Mouse (Mus musculus) lung, embryonic 15.5 days (tissue): ENCODE measurements around the gene Nfatc2ip. TPM values are rescaled to one million over a fixed set of nuclear protein-coding genes. Genes with fewer than 3 reads are reported as not detected.
A peak's percentile ranks its signal among the peaks of the same experiment; 100 is the strongest.

ENCODE experiments used
- ATAC-seq: fragments of 200-750 bp; cut with Nextera tagmentation; 2 replicates; pipeline ENCODE4 v1.8.0; 2017; ENCODE audit warnings: moderate number of reproducible peaks, borderline replicate concordance; ENCODE audit not compliant: low FRiP score, low TSS enrichment; ENCODE audit errors: extremely low read depth
- H3K27ac ChIP-seq: fragments of 300-500 bp; sonication (generic); 2 replicates; pipeline ENCODE4 v1.5.1; 2015; ENCODE audit warnings: moderate library complexity, mild to moderate bottlenecking, inconsistent platforms
- H3K27me3 ChIP-seq: fragments of 300-500 bp; sonication (generic); 2 replicates; pipeline ENCODE4 v1.6.1; 2015; ENCODE audit warnings: inconsistent platforms
- H3K36me3 ChIP-seq: fragments of 300-500 bp; sonication (generic); 2 replicates; pipeline ENCODE4 v1.6.1; 2015; ENCODE audit warnings: inconsistent platforms
- H3K4me1 ChIP-seq: fragments of 300-500 bp; sonication (generic); 2 replicates; pipeline ENCODE4 v1.6.1; 2015; ENCODE audit warnings: inconsistent platforms
- H3K4me2 ChIP-seq: fragments of 300-500 bp; sonication (generic); 2 replicates; pipeline ENCODE4 v1.6.1; 2015; ENCODE audit warnings: inconsistent platforms, mild to moderate bottlenecking, moderate library complexity
- H3K4me3 ChIP-seq: fragments of 300-500 bp; sonication (generic); 2 replicates; pipeline ENCODE4 v1.5.1; 2015; ENCODE audit warnings: mild to moderate bottlenecking, inconsistent platforms
- H3K9ac ChIP-seq: fragments of 300-500 bp; sonication (generic); 2 replicates; pipeline ENCODE4 v1.6.1; 2015; ENCODE audit warnings: inconsistent platforms
- H3K9me3 ChIP-seq: fragments of 300-500 bp; sonication (generic); 2 replicates; pipeline ENCODE4 v1.6.1; 2016; ENCODE audit warnings: inconsistent platforms
- whole genome bisulfite sequencing: fragments of 180-500 bp; shearing (Covaris S2); methylation state at CpG from one replicate; pipeline ENCODE4 v1.1.7; 2015; 5-methylcytosine and 5-hydroxymethylcytosine counted together
- polyA plus RNA-seq: library from polyadenylated mRNA; unstranded; fragments of >200 nt; fragmentation: Nextera tagmentation; extraction: Ambion mirVana; gene quantifications from 2 replicates; pipeline ENCODE4 v1.2.1, GENCODE M21; 2015

Gene Nfatc2ip
- polyA plus RNA-seq, 1 experiment from 2014 or later: 3.3 TPM

GRCm38 (mm10) chr7:126428631-126429502, 32.3 kb upstream of the Nfatc2ip start, which contains the start of gene Rabep2:
TSS of gene Rabep2 (plus strand) at chr7:126428759.
- Histone ChIP-seq H3K9ac (peak within 1 kb of the TSS; percentile 83), H3K9me3 (no peaks in the 10 kb centered on the region), H3K4me3 (peak within 1 kb of the TSS; percentile 61), H3K36me3 (peaks cover 7% of the 10 kb centered on the region; the same call in 1 of the 2 replicates), H3K4me2 (peak within 1 kb of the TSS; percentile 88), H3K4me1 (peaks cover 20% of the 10 kb centered on the region), H3K27me3 (no peaks in the 10 kb centered on the region), H3K27ac (peak within 1 kb of the TSS; percentile 99)
- under 1% methylated on average over 76 of the region's 82 CpGs for WGBS
- ATAC-seq: peak; percentile 92

- H3K4me2 ChIP-seq: peak overlapping the region; percentile 88
- H3K4me3 ChIP-seq: peak overlapping the region; percentile 61
- H3K4me1 ChIP-seq: peaks cover 20% of the 10 kb centered on the region
- WGBS: 8% methylated on average over 4 of the region's 4 CpGs
- H3K27me3 ChIP-seq: no peaks in the 10 kb centered on the region
- peak; percentile 7 for ATAC-seq
- H3K27ac ChIP-seq: peak overlapping the region; percentile 99
- peak overlapping the region; percentile 83 for H3K9ac ChIP-seq
- peaks cover 5% of the 10 kb centered on the region; the same call in 1 of the 2 replicates for H3K36me3 ChIP-seq
- H3K9me3 ChIP-seq: no peaks in the 10 kb centered on the region
These were observed 31.6 kb upstream of the Nfatc2ip start for GRCm38 (mm10) chr7:126428154-126428553.

GRCm38 (mm10) chr7:126427323-126427860, 30.9 kb upstream of the Nfatc2ip start:
- Histone ChIP-seq H3K4me3 (0 out of 2 replicates have a peak overlapping the region, but pooled peaks have one; percentile 61), H3K9me3 (no peaks in the 10 kb centered on the region), H3K27ac (peak overlapping the region; percentile 99), H3K9ac (no peak overlapping the region), H3K4me2 (peak overlapping the region; percentile 88), H3K27me3 (no peaks in the 10 kb centered on the region), H3K4me1 (peaks cover 20% of the 10 kb centered on the region), H3K36me3 (no peaks in the 10 kb centered on the region)
- 50% methylated on average over 13 of the region's 13 CpGs for WGBS
- no peak for ATAC-seq

GRCm38 (mm10) chr7:126424161-126424560, 27.6 kb upstream of the Nfatc2ip start:
- H3K4me1 ChIP-seq: peaks cover 9% of the 10 kb centered on the region
- H3K4me3 ChIP-seq: no peak overlapping the region
- H3K27me3 ChIP-seq: no peaks in the 10 kb centered on the region
- no peak overlapping the region for H3K4me2 ChIP-seq
- H3K27ac ChIP-seq: no peak overlapping the region
- WGBS: 68% methylated on average over 6 of the region's 6 CpGs
- H3K36me3 ChIP-seq: no peaks in the 10 kb centered on the region
- no peak overlapping the region for H3K9ac ChIP-seq
- ATAC-seq: no peak
- no peaks in the 10 kb centered on the region for H3K9me3 ChIP-seq

GRCm38 (mm10) chr7:126421756-126422155, 25.2 kb upstream of the Nfatc2ip start:
- Histone ChIP-seq H3K9me3 (no peaks in the 10 kb centered on the region), H3K27me3 (no peaks in the 10 kb centered on the region), H3K4me3 (no peak overlapping the region), H3K27ac (no peak overlapping the region), H3K36me3 (no peaks in the 10 kb centered on the region), H3K9ac (no peak overlapping the region), H3K4me1 (no peaks in the 10 kb centered on the region), H3K4me2 (no peak overlapping the region)
- ATAC-seq: no peak
- WGBS: 87% methylated on average over 5 of the region's 5 CpGs

GRCm38 (mm10) chr7:126418496-126418895, 22.0 kb upstream of the Nfatc2ip start:
- 44% methylated on average over 3 of the region's 3 CpGs for WGBS

GRCm38 (mm10) chr7:126417606-126418005, 21.1 kb upstream of the Nfatc2ip start:
- H3K36me3 ChIP-seq: no peaks in the 10 kb centered on the region
- H3K4me1 ChIP-seq: no peaks in the 10 kb centered on the region
- WGBS: 81% methylated on average over 4 of the region's 4 CpGs
- no peaks in the 10 kb centered on the region for H3K27me3 ChIP-seq
- no peak overlapping the region for H3K4me2 ChIP-seq
- no peaks in the 10 kb centered on the region for H3K9me3 ChIP-seq
- no peak overlapping the region for H3K27ac ChIP-seq
- H3K4me3 ChIP-seq: no peak overlapping the region
- H3K9ac ChIP-seq: no peak overlapping the region
- ATAC-seq: no peak

More at GRCm38 (mm10) chr7:126418496-126418895, 22.0 kb upstream of the Nfatc2ip start:
- no peak for ATAC-seq
- H3K27ac ChIP-seq: no peak overlapping the region
- H3K27me3 ChIP-seq: no peaks in the 10 kb centered on the region
- no peak overlapping the region for H3K9ac ChIP-seq
- no peaks in the 10 kb centered on the region for H3K36me3 ChIP-seq
- no peaks in the 10 kb centered on the region for H3K4me1 ChIP-seq
- no peak overlapping the region for H3K4me3 ChIP-seq
- no peak overlapping the region for H3K4me2 ChIP-seq
- no peaks in the 10 kb centered on the region for H3K9me3 ChIP-seq

GRCm38 (mm10) chr7:126417045-126417444, 20.5 kb upstream of the Nfatc2ip start:
- Histone ChIP-seq H3K36me3 (no peaks in the 10 kb centered on the region), H3K9me3 (no peaks in the 10 kb centered on the region), H3K4me2 (no peak overlapping the region), H3K4me3 (no peak overlapping the region), H3K4me1 (no peaks in the 10 kb centered on the region), H3K27ac (no peak overlapping the region), H3K9ac (no peak overlapping the region), H3K27me3 (no peaks in the 10 kb centered on the region; the same call in 1 of the 2 replicates)
- WGBS: 61% methylated on average over 8 of the region's 8 CpGs
- ATAC-seq: no peak

GRCm38 (mm10) chr7:126416615-126417014, 20.1 kb upstream of the Nfatc2ip start:
- no peak overlapping the region for H3K9ac ChIP-seq
- no peak overlapping the region for H3K4me2 ChIP-seq
- no peaks in the 10 kb centered on the region for H3K4me1 ChIP-seq
- no peak for ATAC-seq
- no peaks in the 10 kb centered on the region; the same call in 1 of the 2 replicates for H3K27me3 ChIP-seq
- H3K36me3 ChIP-seq: no peaks in the 10 kb centered on the region
- WGBS: 68% methylated on average over 2 of the region's 2 CpGs
- H3K27ac ChIP-seq: no peak overlapping the region
- no peaks in the 10 kb centered on the region for H3K9me3 ChIP-seq
- H3K4me3 ChIP-seq: no peak overlapping the region

GRCm38 (mm10) chr7:126414725-126415124, 18.2 kb upstream of the Nfatc2ip start, which contains the start of gene Cd19:
TSS of gene Cd19 (minus strand) at chr7:126414889.
- no peak within 1 kb of the TSS for H3K9ac ChIP-seq
- H3K9me3 ChIP-seq: no peaks in the 10 kb centered on the region
- no peaks in the 10 kb centered on the region for H3K36me3 ChIP-seq
- no peak within 1 kb of the TSS for H3K4me3 ChIP-seq
- H3K4me2 ChIP-seq: no peak within 1 kb of the TSS
- H3K4me1 ChIP-seq: no peaks in the 10 kb centered on the region
- no peak for ATAC-seq
- no peaks in the 10 kb centered on the region; the same call in 1 of the 2 replicates for H3K27me3 ChIP-seq
- 87% methylated on average over 6 of the region's 6 CpGs for WGBS
- H3K27ac ChIP-seq: no peak within 1 kb of the TSS

- Histone ChIP-seq H3K9me3 (no peaks in the 10 kb centered on the region), H3K27me3 (no peaks in the 10 kb centered on the region; the same call in 1 of the 2 replicates), H3K9ac (no peak overlapping the region), H3K4me2 (no peak overlapping the region), H3K27ac (no peak overlapping the region), H3K4me3 (no peak overlapping the region), H3K4me1 (no peaks in the 10 kb centered on the region), H3K36me3 (no peaks in the 10 kb centered on the region)
- no peak for ATAC-seq
- 81% methylated on average over 4 of the region's 4 CpGs for WGBS
These were observed 14.5 kb upstream of the Nfatc2ip start for GRCm38 (mm10) chr7:126411061-126411460.

- H3K4me2 ChIP-seq: no peak overlapping the region
- WGBS: 59% methylated on average over 2 of the region's 2 CpGs
- H3K27me3 ChIP-seq: no peaks in the 10 kb centered on the region; the same call in 1 of the 2 replicates
- H3K4me1 ChIP-seq: no peaks in the 10 kb centered on the region
- no peaks in the 10 kb centered on the region for H3K9me3 ChIP-seq
- ATAC-seq: no peak
- H3K27ac ChIP-seq: no peak overlapping the region
- H3K9ac ChIP-seq: no peak overlapping the region
- H3K4me3 ChIP-seq: no peak overlapping the region
- no peaks in the 10 kb centered on the region for H3K36me3 ChIP-seq
These were observed 12.1 kb upstream of the Nfatc2ip start for GRCm38 (mm10) chr7:126408686-126409085.
